Mouse (Mus musculus): ENCODE data around the gene Grhl1.

Gene Grhl1

GRCm38 (mm10) chr12:24615140-24615539, 43.1 kb downstream of the Grhl1 start:
- no peak for TF ChIP-seq GATA4 (IDR thresholded peaks at IDR 0.05; ENCODE audit: insufficient replicate concordance, low read length)

GRCm38 (mm10) chr12:24619436-24619835, 47.4 kb downstream of the Grhl1 start:
- no peak for TF ChIP-seq GATA4 (IDR thresholded peaks at IDR 0.05; ENCODE audit: insufficient replicate concordance, low read length)

DNA sequence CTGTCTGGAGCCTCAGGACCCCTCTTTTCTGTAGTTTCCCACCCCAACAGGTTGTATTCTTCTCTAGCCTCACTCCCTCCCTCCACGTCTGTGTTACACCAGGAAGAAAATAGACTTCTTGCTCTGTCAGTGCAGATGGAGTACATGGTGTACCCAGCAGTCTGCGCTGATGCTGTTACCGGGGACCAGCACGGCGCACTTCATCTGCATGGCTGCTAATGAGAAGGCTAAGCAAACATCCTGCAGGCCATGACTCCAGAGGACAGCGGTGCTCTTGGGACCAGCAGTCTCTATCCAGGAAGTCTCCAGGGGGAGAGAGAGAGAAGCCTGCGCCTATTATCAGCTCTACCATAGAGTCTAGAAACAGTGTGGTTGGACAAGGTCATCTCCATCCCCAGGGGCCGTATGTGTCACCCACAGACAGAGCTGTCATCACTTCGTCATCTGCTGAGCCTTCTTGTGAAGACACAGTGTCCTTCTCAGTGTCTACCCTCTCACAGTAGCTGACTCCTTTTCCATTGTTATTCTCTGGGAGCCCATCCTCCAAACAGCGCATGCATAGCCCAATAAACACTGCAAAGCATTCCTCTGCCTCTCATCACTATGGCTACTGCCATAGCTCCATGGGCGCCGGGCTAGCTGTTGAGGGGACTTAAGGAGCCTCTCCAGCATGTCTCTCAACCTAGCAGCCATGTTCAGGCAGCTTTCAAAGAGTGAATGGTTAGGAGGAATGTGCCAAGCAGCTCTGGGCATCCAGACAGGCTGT, 51.6 kb downstream of the Grhl1 start:
- TF ChIP-seq GATA4 (IDR thresholded peaks at IDR 0.05; ENCODE audit: insufficient replicate concordance, low read length): no peak

GRCm38 (mm10) chr12:24626401-24626800, 54.3 kb downstream of the Grhl1 start:
- no peak for TF ChIP-seq GATA4 (IDR thresholded peaks at IDR 0.05; ENCODE audit: insufficient replicate concordance, low read length)

- no peak for TF ChIP-seq GATA4 (IDR thresholded peaks at IDR 0.05; ENCODE audit: insufficient replicate concordance, low read length)
Observed at GRCm38 (mm10) chr12:24627215-24627614, 55.1 kb downstream of the Grhl1 start.

GRCm38 (mm10) chr12:24630220-24630619, 58.1 kb downstream of the Grhl1 start:
- no peak for TF ChIP-seq GATA4 (IDR thresholded peaks at IDR 0.05; ENCODE audit: insufficient replicate concordance, low read length)

- no peak for TF ChIP-seq GATA4 (IDR thresholded peaks at IDR 0.05; ENCODE audit: insufficient replicate concordance, low read length)
Observed at GRCm38 (mm10) chr12:24632404-24632803, 60.3 kb downstream of the Grhl1 start.

GRCm38 (mm10) chr12:24633753-24634191, 61.7 kb downstream of the Grhl1 start:
- TF ChIP-seq GATA4 (IDR thresholded peaks at IDR 0.05; ENCODE audit: insufficient replicate concordance, low read length): no peak

- no peak for TF ChIP-seq GATA4 (IDR thresholded peaks at IDR 0.05; ENCODE audit: insufficient replicate concordance, low read length)
Observed at GRCm38 (mm10) chr12:24634212-24634611, 62.1 kb downstream of the Grhl1 start.

- TF ChIP-seq GATA4 (IDR thresholded peaks at IDR 0.05; ENCODE audit: insufficient replicate concordance, low read length): no peak
Observed at GRCm38 (mm10) chr12:24634648-24635047, 62.6 kb downstream of the Grhl1 start.

GRCm38 (mm10) chr12:24642370-24642802, 70.3 kb downstream of the Grhl1 start:
- no peak for TF ChIP-seq GATA4 (IDR thresholded peaks at IDR 0.05; ENCODE audit: insufficient replicate concordance, low read length)

GRCm38 (mm10) chr12:24644125-24644571, 72.1 kb downstream of the Grhl1 start:
- no peak for TF ChIP-seq GATA4 (IDR thresholded peaks at IDR 0.05; ENCODE audit: insufficient replicate concordance, low read length)

GRCm38 (mm10) chr12:24645901-24646300, 73.8 kb downstream of the Grhl1 start:
- no peak for TF ChIP-seq GATA4 (IDR thresholded peaks at IDR 0.05; ENCODE audit: insufficient replicate concordance, low read length)

- no peak for TF ChIP-seq GATA4 (IDR thresholded peaks at IDR 0.05; ENCODE audit: insufficient replicate concordance, low read length)
Observed at GRCm38 (mm10) chr12:24648094-24648493, 76.0 kb downstream of the Grhl1 start.

- no peak; the same call in 1 of the 2 replicates for TF ChIP-seq GATA4 (IDR thresholded peaks at IDR 0.05; ENCODE audit: insufficient replicate concordance, low read length)
Observed at GRCm38 (mm10) chr12:24650415-24651062, 78.5 kb downstream of the Grhl1 start.

GRCm38 (mm10) chr12:24651063-24651557, 79.0 kb downstream of the Grhl1 start, which contains the start of gene Klf11:
TSS of gene Klf11 (plus strand) at chr12:24651274.
- no peak; the same call in 1 of the 2 replicates for TF ChIP-seq GATA4 (IDR thresholded peaks at IDR 0.05; ENCODE audit: insufficient replicate concordance, low read length)
